Mouse (Mus musculus): ENCODE results near the gene Pnkd.
"Not testable (repeated sequence)": the region's sequence is repeated elsewhere in the genome, so short reads cannot be mapped to it uniquely, and the experiment has no call there.

DNA sequence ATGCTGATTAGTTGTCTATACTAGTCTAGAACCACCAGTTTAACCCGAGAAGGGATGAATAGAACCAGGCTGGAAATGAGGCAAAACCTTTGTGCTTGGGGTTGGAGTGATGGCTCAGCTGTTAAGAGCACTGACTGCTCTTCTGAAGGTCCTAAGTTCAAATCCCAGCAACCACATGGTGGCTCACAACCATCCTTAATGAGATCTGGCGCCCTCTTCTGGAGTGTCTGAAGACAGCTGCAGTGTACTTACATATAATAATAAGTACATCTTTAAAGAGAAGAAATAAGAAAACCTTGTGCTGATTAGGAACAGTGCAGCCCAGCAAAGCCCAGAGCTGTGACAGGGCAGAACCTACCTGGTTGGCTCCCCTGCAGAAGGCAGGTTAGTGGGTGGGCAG lies 42.2 kb downstream of the Pnkd start:
- not testable (repeated sequence) for TF ChIP-seq CTCF (IDR thresholded peaks at IDR 0.05; ENCODE audit: borderline replicate concordance, control insufficient read depth, extremely low read depth, insufficient read depth, low read length, poor library complexity); POLR2A (IDR thresholded peaks at IDR 0.05; ENCODE audit: control insufficient read depth, extremely low read depth, insufficient read depth, low read length, poor library complexity)

Data from thymus, adult 2 months (tissue).